Mouse (Mus musculus) subcutaneous adipose tissue, adult 2 months (tissue): ENCODE measurements around the gene Nf1. TPM values are rescaled to one million over a fixed set of nuclear protein-coding genes. Genes with fewer than 3 reads are reported as not detected.

Experiments
- polyA plus RNA-seq: library from polyadenylated mRNA; depleted of rRNA; stranded (reverse); fragments of >200 nt; gene quantifications from 2 replicates; pipeline ENCODE4 v1.2.3, GENCODE M21; 2012; ENCODE audit warnings: low replicate concordance; rRNA removed

Nf1 gene
- polyA plus RNA-seq: 16.1 and 19.5 TPM in 2 replicates

GRCm38 (mm10) chr11:79339234-79339807, at the start of gene Nf1:
Gene Nf1 (plus strand): TSS chr11:79339693.

GRCm38 (mm10) chr11:79296856-79297491, 42.5 kb upstream of the Nf1 start, which contains the start of gene Gm9964:
Gene Gm9964 (minus strand): TSS chr11:79296906.

GRCm38 (mm10) chr11:79503845-79504244, 164.4 kb downstream of the Nf1 start, which contains the start of gene Omg:
Gene Omg (minus strand): TSS chr11:79504084.

DNA sequence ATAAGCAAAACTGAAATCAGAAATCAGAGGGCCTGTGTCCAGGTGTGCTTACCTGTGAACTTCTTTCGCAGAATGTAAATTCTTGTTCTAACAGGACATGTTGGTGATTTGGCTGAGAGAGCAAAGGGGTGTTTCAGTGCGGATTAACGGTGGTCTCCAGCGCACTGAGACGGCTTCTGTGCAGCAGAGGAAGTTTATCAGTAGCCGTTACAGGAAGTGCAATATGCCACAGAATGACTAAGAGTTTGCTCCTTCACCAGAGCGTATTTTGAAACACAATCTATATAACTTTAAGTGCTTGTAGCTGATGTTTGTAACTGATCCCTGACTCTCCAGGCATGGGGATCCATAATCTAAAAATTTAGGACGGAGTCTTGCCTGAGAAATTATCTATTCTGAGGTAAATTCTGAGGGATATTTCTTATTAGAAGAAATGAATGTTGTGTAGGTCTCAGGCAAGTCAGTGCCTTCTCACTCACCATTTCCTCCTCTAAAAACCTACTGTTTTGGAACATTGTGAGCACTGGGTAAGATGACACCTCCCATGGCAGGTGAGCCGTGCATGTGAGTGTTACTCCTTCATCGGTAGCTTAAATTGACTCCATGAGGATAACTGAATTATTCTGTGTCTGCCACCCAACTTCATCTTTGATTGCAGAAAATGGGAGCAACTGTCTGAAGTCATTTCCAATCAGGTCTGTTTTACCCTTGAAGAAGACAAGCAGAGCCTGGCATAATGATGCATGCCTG, 184.2 kb downstream of the Nf1 start, which contains the start of gene Evi2b:
TSS of gene Evi2b (minus strand) at position 203 of the 750 bp plus-strand sequence.

GRCm38 (mm10) chr11:79530333-79530761, 190.9 kb downstream of the Nf1 start, which contains the start of the genes Evi2 and Evi2a:
Gene Evi2 (minus strand): TSS chr11:79530589.
Gene Evi2a (minus strand): TSS chr11:79530609.

GRCm38 (mm10) chr11:79590664-79591590, 251.4 kb downstream of the Nf1 start, which contains the start of gene Rab11fip4:
Gene Rab11fip4 (plus strand): TSS chr11:79591212.

Other genes starting within 250 kb of the Nf1 start
- 27.8 and 32.7 TPM in 2 replicates for gene Ksr1, start 193.3 kb upstream of the Nf1 start, polyA plus RNA-seq
- gene Wsb1, start 85.0 kb upstream of the Nf1 start, polyA plus RNA-seq: 45.7 and 70.5 TPM in 2 replicates
- not detected in 2 replicates for gene Gm9964, start 42.8 kb upstream of the Nf1 start, polyA plus RNA-seq
- gene Omg, start 164.4 kb downstream of the Nf1 start, polyA plus RNA-seq: not detected in 2 replicates
- 9.2 and 19.2 TPM in 2 replicates for gene Evi2b, start 184.1 kb downstream of the Nf1 start, polyA plus RNA-seq
- gene Evi2, start 190.9 kb downstream of the Nf1 start, polyA plus RNA-seq: 0.44 and 0.90 TPM in 2 replicates
- gene Evi2a, start 190.9 kb downstream of the Nf1 start, polyA plus RNA-seq: 13.3 and 16.4 TPM in 2 replicates